Mouse (Mus musculus) heart, embryonic 15.5 days (tissue): ENCODE measurements around the gene Nfat5. TPM values are rescaled to one million over a fixed set of nuclear protein-coding genes. Genes with fewer than 3 reads are reported as not detected.

Experiments used
- ATAC-seq: fragments of 200-750 bp; cut with Nextera tagmentation; replicated peaks from 2 replicates; pipeline ENCODE4 v1.8.0; 2017; ENCODE audit warnings: low read depth, moderate TSS enrichment; ENCODE audit not compliant: insufficient number of reproducible peaks, insufficient read depth, low FRiP score
- H3K27ac ChIP-seq: fragments of 300-500 bp; sonication (generic); 2 replicates; pipeline ENCODE4 v1.5.1; 2015; ENCODE audit warnings: mild to moderate bottlenecking, inconsistent platforms
- H3K27me3 ChIP-seq: fragments of 300-500 bp; sonication (generic); 2 replicates; pipeline ENCODE4 v1.6.1; 2015; ENCODE audit warnings: inconsistent platforms
- H3K36me3 ChIP-seq: fragments of 300-500 bp; sonication (generic); 2 replicates; pipeline ENCODE4 v1.6.1; 2015; ENCODE audit warnings: mild to moderate bottlenecking, inconsistent platforms
- H3K4me1 ChIP-seq: fragments of 300-500 bp; sonication (generic); replicated peaks from 2 replicates; pipeline ENCODE4 v1.6.1; 2015; ENCODE audit warnings: inconsistent platforms
- H3K4me2 ChIP-seq: fragments of 300-500 bp; sonication (generic); 2 replicates; pipeline ENCODE4 v1.6.1; 2015; ENCODE audit warnings: inconsistent platforms, mild to moderate bottlenecking, moderate library complexity
- H3K4me3 ChIP-seq: fragments of 300-500 bp; sonication (generic); 2 replicates; pipeline ENCODE4 v1.5.1; 2015; ENCODE audit warnings: mild to moderate bottlenecking, inconsistent platforms
- H3K9ac ChIP-seq: fragments of 300-500 bp; sonication (generic); 2 replicates; pipeline ENCODE4 v1.6.1; 2015; ENCODE audit warnings: mild to moderate bottlenecking, inconsistent platforms
- H3K9me3 ChIP-seq: fragments of 300-500 bp; sonication (generic); replicated peaks from 2 replicates; pipeline ENCODE4 v1.6.1; 2016; ENCODE audit warnings: inconsistent platforms
- WGBS: fragments of 180-500 bp; shearing (Covaris S2); methylation state at CpG from one replicate; pipeline ENCODE4 v1.1.7; 2015; ENCODE audit warnings: mixed read lengths; 5-methylcytosine and 5-hydroxymethylcytosine counted together
- polyA plus RNA-seq: library from polyadenylated mRNA; unstranded; fragments of >200 nt; fragmentation: Nextera tagmentation; extraction: Ambion mirVana; gene quantifications from 2 replicates; pipeline ENCODE4 v1.2.1, GENCODE M21; 2015

Gene Nfat5
- polyA plus RNA-seq, 1 experiment from 2014 or later: 10.4 TPM

GRCm38 (mm10) chr8:107384651-107385050 lies 91.4 kb downstream of the Nfat5 start:
- H3K4me2 ChIP-seq: no peak overlapping the region
- H3K36me3 ChIP-seq: peaks cover 8% of the 10 kb centered on the region
- 47% methylated on average over 5 of the region's 5 CpGs for WGBS
- no peaks in the 10 kb centered on the region for H3K27me3 ChIP-seq
- no peak overlapping the region for H3K4me3 ChIP-seq
- 0 out of 2 replicates have a peak overlapping the region, but pooled peaks have one; percentile 0 for H3K27ac ChIP-seq
- H3K9ac ChIP-seq: no peak overlapping the region
- peaks cover 32% of the 10 kb centered on the region for H3K4me1 ChIP-seq
- no peaks in the 10 kb centered on the region for H3K9me3 ChIP-seq
- ATAC-seq: no peak

GRCm38 (mm10) chr8:107385063-107385462 lies 91.8 kb downstream of the Nfat5 start:
- H3K27ac ChIP-seq: 0 out of 2 replicates have a peak overlapping the region, but pooled peaks have one; percentile 68
- no peaks in the 10 kb centered on the region for H3K9me3 ChIP-seq
- H3K9ac ChIP-seq: no peak overlapping the region
- no peak for ATAC-seq
- H3K4me3 ChIP-seq: no peak overlapping the region
- H3K4me2 ChIP-seq: no peak overlapping the region
- H3K36me3 ChIP-seq: peaks cover 6% of the 10 kb centered on the region
- 82% methylated on average over 2 of the region's 2 CpGs for WGBS
- H3K27me3 ChIP-seq: no peaks in the 10 kb centered on the region
- peaks cover 36% of the 10 kb centered on the region for H3K4me1 ChIP-seq

- H3K4me3 ChIP-seq: no peak overlapping the region
- ATAC-seq: peak; percentile 79
- H3K4me2 ChIP-seq: peak overlapping the region; percentile 5; the same call in 1 of the 2 replicates
- 12% methylated on average over 5 of the region's 5 CpGs for WGBS
- no peaks in the 10 kb centered on the region for H3K27me3 ChIP-seq
- H3K9ac ChIP-seq: no peak overlapping the region
- peaks cover 36% of the 10 kb centered on the region for H3K4me1 ChIP-seq
- peak overlapping the region; percentile 68 for H3K27ac ChIP-seq
- H3K9me3 ChIP-seq: no peaks in the 10 kb centered on the region
- no peaks in the 10 kb centered on the region for H3K36me3 ChIP-seq
Observed at GRCm38 (mm10) chr8:107386171-107386570, 92.9 kb downstream of the Nfat5 start.

- H3K4me3 ChIP-seq: no peak overlapping the region
- peak overlapping the region; percentile 68 for H3K27ac ChIP-seq
- H3K4me2 ChIP-seq: no peak overlapping the region
- peaks cover 36% of the 10 kb centered on the region for H3K4me1 ChIP-seq
- H3K36me3 ChIP-seq: no peaks in the 10 kb centered on the region
- WGBS: 35% methylated on average over 3 of the region's 3 CpGs
- no peak for ATAC-seq
- no peaks in the 10 kb centered on the region for H3K9me3 ChIP-seq
- H3K27me3 ChIP-seq: no peaks in the 10 kb centered on the region
- no peak overlapping the region for H3K9ac ChIP-seq
Observed at GRCm38 (mm10) chr8:107386642-107387041, 93.4 kb downstream of the Nfat5 start.

GRCm38 (mm10) chr8:107387861-107388260 lies 94.6 kb downstream of the Nfat5 start:
- Histone ChIP-seq H3K4me1 (peaks cover 36% of the 10 kb centered on the region), H3K4me3 (no peak overlapping the region), H3K9me3 (no peaks in the 10 kb centered on the region), H3K36me3 (no peaks in the 10 kb centered on the region), H3K4me2 (no peak overlapping the region), H3K9ac (no peak overlapping the region), H3K27ac (no peak overlapping the region), H3K27me3 (no peaks in the 10 kb centered on the region)
- no peak for ATAC-seq
- 64% methylated on average over 5 of the region's 5 CpGs for WGBS

GRCm38 (mm10) chr8:107389557-107389956 lies 96.3 kb downstream of the Nfat5 start:
- Histone ChIP-seq H3K4me2 (no peak overlapping the region), H3K36me3 (no peaks in the 10 kb centered on the region), H3K9me3 (no peaks in the 10 kb centered on the region), H3K27me3 (no peaks in the 10 kb centered on the region), H3K27ac (no peak overlapping the region), H3K4me3 (no peak overlapping the region), H3K9ac (no peak overlapping the region), H3K4me1 (peaks cover 29% of the 10 kb centered on the region)
- ATAC-seq: no peak
- 44% methylated on average over 8 of the region's 8 CpGs for WGBS

- WGBS: 89% methylated on average over 16 of the region's 16 CpGs
Observed at GRCm38 (mm10) chr8:107390476-107391135, 97.3 kb downstream of the Nfat5 start.

GRCm38 (mm10) chr8:107391136-107391516 lies 97.9 kb downstream of the Nfat5 start:
- Histone ChIP-seq H3K9me3 (no peaks in the 10 kb centered on the region), H3K4me3 (no peak overlapping the region), H3K36me3 (no peaks in the 10 kb centered on the region), H3K27me3 (no peaks in the 10 kb centered on the region), H3K27ac (no peak overlapping the region), H3K4me2 (no peak overlapping the region), H3K4me1 (peaks cover 15% of the 10 kb centered on the region), H3K9ac (no peak overlapping the region)
- WGBS: 59% methylated on average over 4 of the region's 4 CpGs
- no peak for ATAC-seq

More at GRCm38 (mm10) chr8:107390476-107391135, 97.3 kb downstream of the Nfat5 start:
- no peak overlapping the region for H3K27ac ChIP-seq
- H3K9ac ChIP-seq: no peak overlapping the region
- H3K36me3 ChIP-seq: no peaks in the 10 kb centered on the region
- no peaks in the 10 kb centered on the region for H3K9me3 ChIP-seq
- H3K4me2 ChIP-seq: no peak overlapping the region
- H3K27me3 ChIP-seq: no peaks in the 10 kb centered on the region
- H3K4me3 ChIP-seq: no peak overlapping the region
- ATAC-seq: no peak
- H3K4me1 ChIP-seq: peaks cover 20% of the 10 kb centered on the region

- Histone ChIP-seq H3K9me3 (no peaks in the 10 kb centered on the region), H3K36me3 (no peaks in the 10 kb centered on the region), H3K9ac (no peak overlapping the region), H3K4me3 (no peak overlapping the region), H3K27ac (no peak overlapping the region), H3K4me1 (no peaks in the 10 kb centered on the region), H3K4me2 (no peak overlapping the region), H3K27me3 (no peaks in the 10 kb centered on the region)
- ATAC-seq: no peak
Observed at GRCm38 (mm10) chr8:107395397-107395796, 102.1 kb downstream of the Nfat5 start.

GRCm38 (mm10) chr8:107396106-107396670 lies 102.9 kb downstream of the Nfat5 start:
- no peak for ATAC-seq
- no peaks in the 10 kb centered on the region for H3K27me3 ChIP-seq
- no peaks in the 10 kb centered on the region for H3K4me1 ChIP-seq
- H3K9me3 ChIP-seq: no peaks in the 10 kb centered on the region
- no peak overlapping the region for H3K4me2 ChIP-seq
- H3K9ac ChIP-seq: no peak overlapping the region
- 84% methylated on average over 10 of the region's 10 CpGs for WGBS
- H3K4me3 ChIP-seq: no peak overlapping the region
- H3K27ac ChIP-seq: no peak overlapping the region
- no peaks in the 10 kb centered on the region for H3K36me3 ChIP-seq

GRCm38 (mm10) chr8:107397665-107398064 lies 104.4 kb downstream of the Nfat5 start:
- Histone ChIP-seq H3K9me3 (no peaks in the 10 kb centered on the region), H3K4me1 (peaks cover 3% of the 10 kb centered on the region), H3K27me3 (no peaks in the 10 kb centered on the region), H3K4me3 (no peak overlapping the region), H3K36me3 (no peaks in the 10 kb centered on the region), H3K4me2 (no peak overlapping the region), H3K9ac (no peak overlapping the region), H3K27ac (no peak overlapping the region)
- no peak for ATAC-seq
- WGBS: 58% methylated on average over 12 of the region's 12 CpGs

- no peak for ATAC-seq
- Histone ChIP-seq H3K9me3 (no peaks in the 10 kb centered on the region), H3K9ac (no peak overlapping the region), H3K4me2 (no peak overlapping the region), H3K4me3 (no peak overlapping the region), H3K27me3 (no peaks in the 10 kb centered on the region), H3K36me3 (no peaks in the 10 kb centered on the region), H3K4me1 (peaks cover 13% of the 10 kb centered on the region), H3K27ac (0 out of 2 replicates have a peak overlapping the region, but pooled peaks have one; percentile 15)
- 41% methylated on average over 9 of the region's 9 CpGs for WGBS
Observed at GRCm38 (mm10) chr8:107399495-107399894, 106.2 kb downstream of the Nfat5 start.
